Mouse (Mus musculus) CD4-positive, CD25-positive, alpha-beta regulatory T cell, adult 9 weeks (primary cell): ENCODE data around the gene Bcl2l14. TPM values are rescaled to one million over a fixed set of nuclear protein-coding genes. Genes with fewer than 3 reads are reported as not detected.

Experiments
- polyA plus RNA-seq: library from polyadenylated mRNA; unstranded; fragments of 100-300 nt; shearing (Covaris generic); gene quantifications from one replicate; pipeline ENCODE4 v1.2.1, GENCODE M21; 2017

The Bcl2l14 gene
- polyA plus RNA-seq = 4.8 TPM

DNA sequence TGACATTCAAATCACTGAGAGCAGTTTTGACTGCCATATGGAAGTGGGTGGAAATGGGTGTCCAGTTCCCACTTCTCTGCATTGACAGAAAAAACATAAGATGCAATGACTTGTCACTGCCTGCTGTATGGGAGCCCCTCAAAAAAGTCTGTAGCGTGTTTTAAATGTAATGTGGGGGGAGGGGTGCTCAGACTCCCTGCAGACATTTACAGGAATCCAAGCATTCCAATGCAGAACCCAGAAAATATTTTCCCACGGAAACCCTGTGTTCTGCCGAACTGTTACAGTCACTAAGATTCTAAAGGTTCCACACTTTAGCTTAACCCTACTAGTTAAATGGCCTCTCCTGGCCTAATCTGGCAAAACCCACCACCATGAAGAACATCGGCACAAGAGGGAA is at the start of gene Bcl2l14:
Bcl2l14 (plus strand) TSS at position 301 of the 400 bp plus-strand sequence.

Other genes starting within 250 kb of the Bcl2l14 start
- 4.5 TPM for gene Lrp6, start 170.6 kb downstream of the Bcl2l14 start, polyA plus RNA-seq
- gene Mansc1, start 236.2 kb downstream of the Bcl2l14 start, polyA plus RNA-seq = 6.5 TPM
- gene Borcs5, start 243.2 kb downstream of the Bcl2l14 start, polyA plus RNA-seq = 18.8 TPM